Mouse (Mus musculus): ENCODE data around the gene Bcl2l12. TPM values are rescaled to one million over a fixed set of nuclear protein-coding genes. Genes with fewer than 3 reads are reported as not detected.
"Not testable (repeated sequence)": the region's sequence is repeated elsewhere in the genome, so short reads cannot be mapped to it uniquely, and the experiment has no call there.

Gene Bcl2l12
- 1 to 10 TPM; 2.8 to 3.8 TPM for total RNA-seq (2021)
- long read RNA-seq, experiment 1, result 0 reads
- long read RNA-seq, experiment 2, partial matches to known transcripts, result 0 of 1 reads
- long read RNA-seq, experiment 2, other reads (novel, unspliced or antisense), result 1 of 1 reads

DNA sequence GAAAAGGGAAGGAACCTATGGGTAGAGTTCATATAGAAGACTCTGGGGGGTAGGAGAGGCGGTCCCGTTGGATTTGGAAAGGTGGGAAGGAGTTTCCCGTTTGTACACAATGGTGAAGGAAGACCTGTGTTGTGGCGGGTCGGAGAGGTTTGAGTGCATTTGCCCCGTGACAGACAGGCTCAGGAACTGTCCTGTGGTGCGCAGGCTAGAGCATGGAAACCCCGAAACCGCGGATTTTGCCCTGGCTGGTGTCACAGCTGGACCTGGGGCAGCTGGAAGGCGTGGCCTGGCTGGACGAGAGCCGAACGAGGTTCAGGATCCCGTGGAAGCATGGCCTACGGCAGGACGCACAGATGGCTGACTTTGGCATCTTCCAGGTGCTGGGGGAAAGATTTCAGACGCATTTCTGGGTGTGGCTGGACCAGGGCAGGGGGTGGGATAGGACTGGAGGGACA lies at the start of gene Bcl2l12:
Bcl2l12 (minus strand) TSS at position 212 of the 455 bp plus-strand sequence.
- DNase-seq (ENCODE audit: low spot score in 2 of 2), result peak in 1 of 2 experiments; percentile 25

DNA sequence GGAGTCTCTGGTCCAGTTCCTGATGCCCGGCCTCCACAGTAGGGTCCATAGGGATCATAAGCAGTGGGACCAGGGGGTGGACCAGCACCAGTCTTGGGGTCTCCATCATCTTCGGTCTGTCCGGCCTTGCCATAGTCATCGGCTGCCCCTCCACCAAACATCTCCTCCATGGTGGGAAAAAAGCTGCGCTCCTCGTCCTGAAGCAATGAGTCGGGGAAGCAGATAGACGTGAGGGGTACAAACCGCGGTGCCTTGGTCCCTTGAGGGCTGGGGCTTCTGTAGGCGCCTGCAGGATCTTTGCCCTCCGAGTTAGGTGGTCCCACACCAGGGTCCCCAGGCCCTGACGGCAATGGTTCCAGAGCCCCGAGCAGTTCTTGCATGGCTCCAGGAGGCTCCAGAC lies 49.0 kb upstream of the Bcl2l12 start:
- DNase-seq (ENCODE audit: low spot score in 2 of 2), result no peak

DNA sequence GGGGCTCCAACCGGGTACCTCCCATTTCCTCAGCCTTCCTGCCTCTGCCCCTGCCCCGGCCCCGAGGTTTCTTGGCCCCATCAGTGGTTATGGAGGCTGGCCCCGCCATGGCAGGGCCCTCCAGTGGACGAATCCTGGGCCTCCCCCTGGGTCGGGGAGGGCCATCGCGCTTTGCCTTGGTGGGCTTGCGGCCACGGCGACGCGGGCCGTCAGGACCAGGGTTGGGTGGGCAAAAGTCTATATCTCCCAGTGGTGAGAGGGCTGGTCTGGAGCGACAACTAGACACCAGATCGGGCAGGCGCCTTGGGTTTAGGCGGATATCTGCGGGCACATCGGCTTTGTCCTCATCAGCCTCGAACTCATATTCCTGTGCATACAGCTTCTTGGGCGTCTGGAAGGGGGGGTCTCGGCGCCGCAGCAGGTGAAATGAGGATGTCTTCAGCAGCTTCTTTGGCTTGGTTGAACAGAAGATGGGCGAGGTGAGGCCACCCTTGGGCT lies 48.4 kb upstream of the Bcl2l12 start:
- DNase-seq (ENCODE audit: low spot score in 2 of 2), result no peak

DNA sequence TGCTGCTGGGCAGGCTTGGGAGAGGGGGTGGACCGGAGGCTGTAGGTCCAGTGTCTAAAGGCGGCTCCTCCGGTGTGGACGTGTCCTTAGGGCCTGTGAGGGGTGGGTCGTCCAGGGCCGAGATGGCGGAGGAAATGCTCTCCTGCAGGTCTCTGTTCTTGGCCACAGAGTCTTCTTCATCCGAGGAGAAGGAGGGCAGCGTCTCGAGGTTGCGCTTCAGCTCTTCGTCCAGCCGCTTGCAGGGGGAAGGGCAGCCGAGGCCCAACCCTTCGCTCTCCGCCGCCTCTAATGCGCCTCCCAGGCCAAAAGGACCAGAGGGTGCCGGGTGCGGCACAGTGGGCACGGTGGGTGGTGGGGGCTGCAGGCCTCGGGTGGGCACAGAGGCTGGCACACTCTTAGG lies 47.2 kb upstream of the Bcl2l12 start:
- DNase-seq (ENCODE audit: low spot score in 2 of 2), result no peak

DNA sequence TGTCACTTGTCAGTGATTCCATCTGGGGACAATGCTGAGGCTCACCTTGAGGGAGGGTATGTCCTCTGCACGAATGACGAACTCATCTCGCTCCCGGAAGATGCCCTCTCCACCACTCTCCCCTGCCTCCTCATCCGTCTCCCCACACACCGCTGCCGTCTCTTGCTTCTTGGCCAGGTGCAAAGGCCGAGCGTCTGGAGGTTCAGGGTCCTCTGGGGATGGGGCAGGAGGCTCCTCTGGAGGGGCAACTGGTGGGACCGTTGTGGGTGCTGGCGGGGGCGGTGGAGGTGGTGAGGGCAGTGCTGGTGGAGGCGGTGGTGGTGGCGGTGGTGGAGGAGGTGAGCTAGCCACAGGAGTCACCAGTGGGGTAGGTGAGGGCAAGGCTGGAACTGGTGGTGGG lies 44.8 kb upstream of the Bcl2l12 start:
- no peak for DNase-seq (ENCODE audit: low spot score in 2 of 2)

DNA sequence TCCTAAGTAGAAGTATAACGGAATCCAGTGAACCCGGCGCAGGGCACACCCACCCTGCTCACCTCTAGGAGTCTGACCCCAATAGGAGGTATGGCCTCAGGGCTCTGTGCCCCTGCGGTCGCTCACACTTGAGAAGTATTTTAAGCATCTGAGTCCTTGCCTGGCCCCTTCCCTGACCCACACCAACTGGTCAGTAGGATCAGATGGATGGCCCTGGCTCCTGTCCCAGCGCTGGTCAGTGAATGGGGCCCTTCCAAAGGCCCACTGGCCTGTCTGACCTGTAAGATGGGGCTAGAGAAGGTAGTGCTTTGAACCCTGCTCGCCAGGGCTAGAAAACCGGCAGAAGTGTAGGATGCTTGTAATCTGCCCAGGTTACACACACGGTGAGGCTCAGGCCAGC lies 42.3 kb upstream of the Bcl2l12 start:
- DNase-seq (ENCODE audit: low spot score in 2 of 2), result no peak

DNA sequence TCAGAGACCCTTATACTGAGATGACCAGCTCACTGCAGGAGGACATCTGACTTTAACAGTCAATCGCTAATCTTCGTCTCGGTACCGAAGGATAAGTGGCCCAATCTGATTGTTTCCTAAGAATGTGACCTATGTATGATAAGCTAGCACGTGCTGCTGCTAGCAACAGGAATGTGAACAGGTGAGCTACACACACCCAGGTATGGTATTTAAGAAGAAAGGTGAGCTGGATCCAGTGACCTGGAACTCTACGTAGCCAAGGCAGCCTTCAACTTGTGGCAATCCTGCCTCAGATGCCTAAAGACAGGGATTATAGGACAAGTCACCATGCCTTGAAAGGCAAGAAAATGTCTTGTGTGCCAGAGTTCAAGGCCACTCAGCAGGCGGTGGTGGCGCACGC lies 39.9 kb upstream of the Bcl2l12 start:
- no peak for DNase-seq (ENCODE audit: low spot score in 2 of 2)

DNA sequence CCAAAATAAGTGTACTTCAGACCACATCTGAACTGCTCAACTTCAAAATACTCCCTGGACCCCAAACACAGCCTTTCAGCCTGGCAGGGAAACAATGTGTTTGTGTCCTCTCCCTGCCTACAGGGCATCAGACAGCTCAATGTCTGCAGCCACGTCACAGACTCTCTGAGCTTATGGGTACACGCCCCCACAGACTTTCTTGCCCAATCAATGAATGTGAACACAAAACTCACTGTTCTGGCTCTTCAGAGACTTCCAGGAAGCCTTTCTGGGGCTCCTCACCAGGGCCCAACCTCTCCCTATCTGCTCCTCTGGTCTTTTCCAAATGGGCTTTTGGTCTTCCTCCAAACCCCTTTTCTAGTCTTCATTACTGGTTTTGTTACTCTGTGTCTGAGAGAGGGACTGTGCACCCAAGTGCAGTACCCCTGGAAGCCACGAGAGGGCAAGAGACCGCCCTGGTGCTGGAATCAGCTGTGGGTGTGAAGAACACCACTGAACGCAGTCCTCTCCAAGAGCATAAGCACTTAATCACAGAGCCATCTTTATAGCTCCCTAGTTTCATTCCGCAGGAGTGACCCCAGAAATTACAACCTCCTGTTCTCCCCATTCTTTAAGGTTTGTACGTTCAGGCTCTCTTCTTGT lies 39.3 kb upstream of the Bcl2l12 start:
- no peak for DNase-seq (ENCODE audit: low spot score in 2 of 2)

DNA sequence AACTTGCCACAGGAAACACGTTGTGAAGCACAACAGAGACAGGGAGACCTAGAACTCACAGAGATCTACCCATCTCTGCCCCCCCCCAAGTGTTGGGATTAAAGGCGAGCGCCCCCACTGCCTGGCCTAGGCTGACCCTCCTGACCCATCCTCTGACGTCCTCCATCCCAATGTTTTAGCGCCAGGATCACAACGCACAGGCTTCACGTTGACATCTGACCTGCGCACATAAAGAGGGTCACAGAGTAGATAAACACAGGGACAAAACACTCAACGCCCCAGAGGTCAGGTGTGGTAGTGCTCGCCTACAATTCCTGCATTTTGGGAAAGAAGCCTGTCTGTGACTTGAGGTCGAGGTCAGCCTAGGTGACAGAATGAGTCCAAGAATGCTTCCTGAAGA lies 38.2 kb upstream of the Bcl2l12 start:
- no peak for DNase-seq (ENCODE audit: low spot score in 2 of 2)

DNA sequence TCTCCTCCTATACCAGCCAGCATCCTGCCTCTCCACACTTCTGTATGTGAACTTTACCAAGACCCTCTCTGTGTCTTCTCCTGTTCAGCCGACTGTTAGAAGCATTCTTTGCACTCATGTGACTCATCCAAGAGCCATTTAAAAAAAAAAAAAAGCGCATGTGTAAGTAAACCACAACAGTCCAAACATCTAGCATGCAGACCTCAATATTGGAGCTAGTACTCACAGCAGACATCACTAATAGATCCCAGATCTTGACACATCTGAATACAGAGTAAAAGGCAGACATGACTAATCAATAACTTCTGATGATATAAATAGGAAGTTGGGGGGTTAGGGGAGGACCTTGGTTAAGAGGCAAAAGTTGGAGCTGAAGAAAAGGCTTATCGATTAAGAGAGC lies 37.1 kb upstream of the Bcl2l12 start:
- no peak for DNase-seq (ENCODE audit: low spot score in 2 of 2)

DNA sequence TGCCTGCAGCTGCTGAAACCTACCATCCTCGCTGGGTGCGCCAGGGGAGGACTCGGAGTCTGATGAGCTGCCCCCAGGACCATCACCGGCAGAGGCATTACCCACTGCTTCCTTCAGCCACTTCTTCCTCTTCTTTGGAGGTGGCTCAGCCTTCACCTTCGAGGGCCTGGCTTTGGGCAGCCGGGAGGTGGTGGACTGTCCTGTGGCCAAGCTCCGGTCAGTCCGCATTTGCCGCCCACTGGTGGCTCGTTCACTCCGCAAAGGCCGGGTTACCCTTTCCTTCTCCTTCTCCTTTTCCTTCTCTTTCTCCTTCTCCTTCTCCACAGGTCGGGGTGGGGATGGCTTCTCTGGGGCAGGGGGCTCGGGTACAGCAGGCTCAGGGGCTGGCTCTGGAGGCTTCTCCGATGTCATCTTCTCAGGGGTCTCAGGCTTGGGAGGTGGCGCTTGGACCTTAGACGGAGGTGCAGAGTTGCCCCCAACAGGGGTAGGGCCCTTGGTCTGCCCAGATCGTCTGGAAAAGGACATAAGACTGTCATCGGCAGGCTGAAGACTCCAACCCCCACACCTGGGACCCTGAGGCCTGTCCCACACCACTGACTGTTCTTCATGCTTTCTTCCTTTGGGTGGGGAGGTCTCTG lies 35.3 kb upstream of the Bcl2l12 start:
- DNase-seq (ENCODE audit: low spot score in 2 of 2), result no peak

DNA sequence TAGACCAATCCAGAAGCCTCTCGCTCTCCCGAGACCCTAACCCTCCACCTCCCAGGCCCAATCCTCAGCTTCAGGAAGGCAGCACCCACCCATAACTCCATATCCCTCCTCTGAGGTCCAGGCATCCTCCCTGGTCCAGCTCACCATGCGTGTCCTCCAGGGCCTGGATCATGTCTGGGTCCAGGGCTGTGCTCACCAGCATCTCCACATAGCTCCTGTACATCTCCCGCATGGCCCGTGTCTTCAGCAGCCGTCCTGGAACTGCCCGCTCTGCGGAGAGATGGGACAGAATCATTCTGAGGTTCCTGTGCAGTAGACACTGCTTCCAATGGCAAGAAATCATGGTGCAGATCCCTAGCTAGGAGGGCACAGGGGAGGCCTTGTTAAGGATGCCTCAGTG lies 32.3 kb upstream of the Bcl2l12 start:
- no peak for DNase-seq (ENCODE audit: low spot score in 2 of 2)

DNA sequence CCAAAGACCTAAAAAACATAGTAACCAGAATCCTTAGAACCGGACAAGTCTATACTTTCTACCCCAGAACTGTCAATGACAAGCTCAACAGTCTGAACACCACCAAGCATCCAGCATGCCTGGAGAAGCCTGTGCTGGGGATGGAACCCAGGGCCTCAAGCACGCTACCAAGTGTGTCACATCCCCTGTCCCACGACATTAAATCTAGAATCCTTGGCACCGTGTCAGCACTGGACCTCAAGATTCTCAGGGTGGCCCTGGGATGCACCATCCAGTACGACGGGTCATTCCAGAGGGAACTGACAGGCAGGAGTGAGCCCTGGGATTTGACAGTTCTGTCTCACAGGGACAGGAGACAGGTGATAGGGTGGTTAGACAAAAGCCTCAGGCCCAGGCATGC lies 31.5 kb upstream of the Bcl2l12 start:
- DNase-seq (ENCODE audit: low spot score in 2 of 2), result no peak

DNA sequence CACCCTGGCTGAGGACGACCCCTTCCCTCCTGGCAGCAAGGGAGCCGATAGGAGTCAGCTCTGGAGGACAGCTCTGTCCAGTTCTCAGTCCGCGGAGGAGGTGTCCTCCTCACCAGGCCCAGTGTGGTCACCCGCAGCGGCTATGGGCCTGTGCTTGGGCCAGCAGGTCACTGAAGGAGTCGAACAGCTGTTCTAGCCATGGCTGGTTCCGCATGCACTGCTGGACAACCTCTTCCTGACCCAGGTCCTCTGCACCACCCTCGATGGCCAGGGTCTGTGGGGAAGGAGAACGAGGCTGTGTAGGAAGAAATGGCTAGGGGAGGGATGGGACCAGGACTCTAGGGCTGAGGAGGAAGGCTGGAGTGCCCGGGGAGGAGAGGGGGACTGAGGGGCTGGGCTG lies 29.8 kb upstream of the Bcl2l12 start:
- no peak for DNase-seq (ENCODE audit: low spot score in 2 of 2)

DNA sequence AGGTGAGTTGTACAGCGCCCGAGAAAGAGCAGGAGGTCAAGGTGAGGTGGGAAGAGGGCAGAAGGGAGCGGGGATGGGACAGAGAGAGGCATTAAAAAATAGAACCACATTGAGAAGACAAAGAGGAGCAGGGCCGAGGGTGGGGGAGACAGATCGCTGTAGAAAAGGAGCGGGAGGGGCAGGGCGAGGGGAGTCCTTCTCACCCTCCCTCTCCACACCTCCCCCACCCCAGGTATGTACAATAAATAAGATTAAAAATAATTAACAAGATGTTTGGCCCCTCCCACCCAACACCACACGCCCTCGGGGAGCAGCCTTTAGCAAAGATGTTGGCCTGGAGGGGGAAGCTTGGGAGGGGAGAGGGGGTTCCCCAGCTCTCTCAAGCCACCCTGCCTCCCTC lies 29.2 kb upstream of the Bcl2l12 start:
- no peak for DNase-seq (ENCODE audit: low spot score in 2 of 2)

DNA sequence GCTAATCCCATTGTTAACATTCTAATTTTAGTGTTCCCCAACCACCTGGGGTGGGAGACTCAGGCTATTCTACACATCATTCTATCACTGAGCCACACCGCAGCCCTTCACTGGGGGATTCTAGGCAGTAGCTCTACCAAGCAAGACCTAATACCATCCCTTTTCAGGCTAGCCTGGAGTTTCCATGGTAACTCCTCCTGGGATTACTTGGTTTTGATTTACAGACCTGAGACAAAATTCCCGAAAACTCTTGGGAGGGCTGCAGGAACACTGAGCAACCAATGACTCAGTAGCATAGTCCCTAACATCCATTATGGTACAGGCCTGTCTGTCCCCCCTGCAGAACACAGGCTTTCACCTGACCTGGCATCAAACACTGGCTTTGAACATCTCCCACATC lies 27.7 kb upstream of the Bcl2l12 start:
- no peak for DNase-seq (ENCODE audit: low spot score in 2 of 2)

DNA sequence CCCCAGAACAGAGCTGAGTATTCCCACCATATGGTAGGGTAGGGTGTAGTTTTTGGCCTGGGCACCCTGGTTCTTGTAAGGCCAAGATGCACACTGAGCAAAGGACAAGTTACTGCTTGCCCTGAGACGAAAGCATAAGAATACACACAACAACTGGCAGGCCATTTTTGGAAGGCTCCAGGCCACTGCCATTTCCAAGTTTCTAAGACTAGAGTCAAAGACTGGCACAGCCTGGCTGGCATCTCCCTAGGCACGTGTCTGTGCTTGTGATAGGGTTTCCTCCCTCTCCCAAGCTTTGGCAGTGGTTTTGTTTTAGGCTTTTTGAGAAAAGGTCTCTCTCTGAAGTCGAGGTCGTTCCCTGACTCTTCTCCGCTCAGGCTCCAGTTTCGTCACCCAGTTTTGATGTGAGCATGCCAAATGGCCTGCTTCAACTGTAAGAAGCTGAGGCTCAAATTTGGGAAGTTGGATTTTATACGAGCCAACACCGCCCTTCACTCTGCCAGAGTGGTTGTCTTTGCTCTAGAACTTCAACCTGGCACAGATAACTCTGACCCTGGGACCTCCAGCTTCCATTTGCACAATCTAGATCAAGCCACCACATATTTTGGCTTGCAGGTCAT lies 27.2 kb upstream of the Bcl2l12 start:
- no peak for DNase-seq (ENCODE audit: low spot score in 2 of 2)

DNA sequence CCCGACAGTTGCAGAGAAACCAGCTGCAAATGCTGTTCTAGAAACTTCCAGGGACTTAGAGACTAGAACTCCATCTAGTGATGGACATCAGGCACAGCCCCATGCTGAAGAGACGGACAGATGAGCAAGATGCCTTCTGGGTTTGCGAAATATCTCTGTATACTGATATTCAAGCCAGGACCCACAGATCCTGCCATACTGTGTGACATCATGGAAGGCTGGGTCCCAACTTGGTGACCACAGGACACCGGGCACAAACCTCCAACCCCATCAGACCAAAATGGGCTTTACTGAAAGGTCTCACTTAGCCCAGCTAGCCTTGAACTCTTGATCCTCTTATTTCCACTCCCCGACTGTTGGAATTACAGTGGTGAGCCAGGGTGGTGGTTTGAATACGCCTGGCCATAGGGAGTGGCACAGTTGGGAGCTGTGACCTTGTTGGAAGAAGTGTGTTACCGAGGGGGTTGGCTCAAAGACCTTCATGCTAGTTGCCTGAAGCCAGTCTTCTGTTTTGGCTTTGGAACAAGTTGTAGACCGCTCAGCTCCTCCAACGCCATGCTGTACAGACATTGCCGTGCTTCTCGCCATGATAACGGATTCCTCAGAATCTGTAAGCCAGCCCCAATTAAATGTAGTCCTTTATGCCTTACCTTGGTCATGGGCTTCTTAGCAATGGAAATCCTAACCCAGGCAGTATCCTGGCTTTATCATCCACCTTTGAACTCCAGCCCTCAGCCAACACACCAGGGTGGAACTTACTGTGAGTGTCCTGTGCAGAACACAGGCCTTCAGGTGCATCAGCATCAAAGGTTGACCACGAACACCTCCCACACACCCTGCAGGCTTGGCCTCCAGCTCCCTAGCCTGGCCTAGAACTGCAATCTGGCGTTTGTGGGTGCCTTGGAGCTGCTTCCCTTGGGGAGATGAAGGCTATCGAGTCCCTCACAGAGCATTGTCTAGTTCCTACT lies 26.1 kb upstream of the Bcl2l12 start:
- no peak for DNase-seq (ENCODE audit: low spot score in 2 of 2)

DNA sequence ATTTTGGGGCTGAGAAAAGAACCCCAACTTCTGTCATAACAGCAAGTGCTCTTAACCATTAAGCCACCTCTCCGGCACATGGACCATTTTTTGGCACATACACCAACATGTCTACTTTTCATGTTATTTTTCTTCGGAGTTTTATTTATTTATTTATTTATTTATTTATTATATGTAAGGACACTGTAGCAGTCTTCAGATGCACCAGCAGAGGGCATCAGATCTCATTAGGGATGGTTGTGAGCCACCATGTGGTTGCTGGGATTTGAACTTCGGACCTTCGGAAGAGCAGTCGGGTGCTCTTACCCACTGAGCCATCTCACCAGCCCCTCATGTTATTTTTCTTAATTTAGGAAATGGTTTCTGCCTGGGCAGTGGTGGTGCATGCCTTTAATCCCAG lies 25.2 kb upstream of the Bcl2l12 start:
- DNase-seq (ENCODE audit: low spot score in 2 of 2), result not testable (repeated sequence)

DNA sequence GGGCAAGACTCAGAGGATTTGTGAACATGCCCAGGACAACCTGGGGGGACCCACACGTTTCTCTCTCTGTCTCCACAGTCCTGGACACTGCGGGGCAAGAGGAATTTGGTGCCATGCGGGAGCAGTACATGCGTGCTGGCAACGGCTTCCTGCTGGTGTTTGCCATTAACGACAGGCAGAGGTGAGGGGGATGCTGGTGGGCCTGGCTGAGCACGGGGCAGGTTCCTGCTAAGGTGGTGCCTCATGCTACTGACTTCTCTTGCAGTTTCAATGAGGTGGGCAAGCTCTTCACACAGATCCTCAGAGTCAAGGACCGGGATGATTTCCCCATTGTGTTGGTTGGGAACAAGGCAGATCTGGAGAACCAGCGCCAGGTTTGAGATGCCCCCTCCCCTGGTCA lies 21.7 kb upstream of the Bcl2l12 start:
- DNase-seq (ENCODE audit: low spot score in 2 of 2), result no peak

DNA sequence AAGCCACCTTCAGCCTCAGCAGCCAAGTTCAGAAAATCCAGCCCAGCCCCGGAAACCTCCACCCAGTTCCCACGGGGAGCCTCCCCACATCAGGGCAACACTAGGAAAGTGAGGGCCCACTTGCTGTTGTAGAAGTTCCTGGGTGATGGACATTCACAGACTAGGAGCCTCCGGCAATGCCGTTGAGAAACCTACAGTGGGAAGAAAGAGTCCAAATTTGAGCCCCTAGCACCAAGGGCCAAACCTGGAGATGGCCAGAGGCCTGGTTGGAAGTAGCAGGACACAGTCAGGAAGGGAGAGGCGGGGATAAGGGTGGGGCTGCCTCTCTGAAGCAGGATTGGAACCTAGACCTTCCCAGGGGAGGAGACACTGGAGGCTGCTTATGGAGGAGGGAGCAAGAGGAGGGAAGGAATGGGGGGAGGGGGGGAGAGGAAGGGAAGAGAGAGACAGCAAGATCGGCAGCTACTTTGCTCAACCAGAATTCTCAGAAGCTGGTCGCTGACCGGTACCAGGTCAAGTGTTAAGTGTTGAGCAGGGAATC lies 20.6 kb upstream of the Bcl2l12 start:
- DNase-seq (ENCODE audit: low spot score in 2 of 2), result peak in 1 of 2 experiments; percentile 20
